In genomic region chrX:103514782-103515181, GRCm38 (mm10) we compare ENCODE assay signal across 13 mouse cellular contexts.
DNase-seq lines count a peak whose midpoint lies in the region; ATAC-seq lines count a peak whose summit lies in the region.
"Had no signal": no experiment of that assay in that cellular context is flagged by ENCODE, and none has a peak within 500 bp of the region (broad histone marks: within the 10 kb centered on the region; RNA-seq: fewer than 3 reads in every experiment).

No protein-coding gene starts in this region.

- no peaks in the 10 kb centered on the region for H3K27me3 ChIP-seq in forebrain, embryonic 12.5 days
- H3K27me3 ChIP-seq in kidney, embryonic 16.5 days (ENCODE audit: insufficient read depth, low read length), result no peaks in the 10 kb centered on the region
- no peaks in the 10 kb centered on the region for H3K27me3 ChIP-seq in forebrain, embryonic 10.5 days (ENCODE audit: poor library complexity, severe bottlenecking)
- H3K27me3 ChIP-seq: neural tube, embryonic 12.5 days had no signal

- no peak overlapping the region for H3K4me2 ChIP-seq in forebrain, embryonic 12.5 days
- no peak overlapping the region for H3K4me2 ChIP-seq in kidney, embryonic 16.5 days (replicated peaks; ENCODE audit: low read depth, low read length)
- H3K4me2 ChIP-seq: neural tube, embryonic 12.5 days had no signal

- H3K36me3 ChIP-seq in forebrain, embryonic 12.5 days (replicated peaks), result no peaks in the 10 kb centered on the region
- H3K36me3 ChIP-seq in kidney, embryonic 16.5 days (ENCODE audit: insufficient read depth, low read length), result no peaks in the 10 kb centered on the region
- H3K36me3 ChIP-seq in forebrain, embryonic 10.5 days (replicated peaks), result peaks cover 3% of the 10 kb centered on the region
- H3K36me3 ChIP-seq: neural tube, embryonic 12.5 days had no signal

- ATAC-seq in forebrain, embryonic 12.5 days (ENCODE audit: low FRiP score), result no peak
- ATAC-seq in kidney, embryonic 16.5 days (ENCODE audit: low FRiP score, low TSS enrichment), result no peak

- WGBS in forebrain, embryonic 12.5 days, result 73% methylated on average over 4 of the region's 4 CpGs
- WGBS in kidney, embryonic 16.5 days, result 57% methylated on average over 4 of the region's 4 CpGs
- 60% methylated on average over 4 of the region's 4 CpGs for WGBS in forebrain, embryonic 10.5 days

- no peak overlapping the region for H3K9ac ChIP-seq in forebrain, embryonic 12.5 days
- H3K9ac ChIP-seq in kidney, embryonic 16.5 days (replicated peaks; ENCODE audit: low read length), result no peak overlapping the region
- H3K9ac ChIP-seq: liver, embryonic 14.5 days; neural tube, embryonic 12.5 days had no signal

- no peak overlapping the region for H3K27ac ChIP-seq in forebrain, embryonic 12.5 days
- H3K27ac ChIP-seq in kidney, embryonic 16.5 days (ENCODE audit: low read length), result no peak overlapping the region
- H3K27ac ChIP-seq in forebrain, embryonic 10.5 days, result no peak overlapping the region
- H3K27ac ChIP-seq: liver, embryonic 14.5 days; neural tube, embryonic 12.5 days had no signal

- H3K4me1 ChIP-seq in forebrain, embryonic 12.5 days, result no peaks in the 10 kb centered on the region
- no peaks in the 10 kb centered on the region for H3K4me1 ChIP-seq in kidney, embryonic 16.5 days (ENCODE audit: insufficient read depth, low read length)
- H3K4me1 ChIP-seq in forebrain, embryonic 10.5 days, result peaks cover 7% of the 10 kb centered on the region
- H3K4me1 ChIP-seq: neural tube, embryonic 12.5 days had no signal

- intact Hi-C loops in heart, postnatal 25 days (cut with DNase I), result no loop called here

- H3K4me3 ChIP-seq in forebrain, embryonic 12.5 days (replicated peaks), result no peak overlapping the region
- no peak overlapping the region for H3K4me3 ChIP-seq in kidney, embryonic 16.5 days (ENCODE audit: low read length)
- H3K4me3 ChIP-seq in forebrain, embryonic 10.5 days, result no peak overlapping the region
- H3K4me3 ChIP-seq: neural tube, embryonic 12.5 days had no signal

- no peaks in the 10 kb centered on the region for H3K9me3 ChIP-seq in forebrain, embryonic 12.5 days
- no peaks in the 10 kb centered on the region for H3K9me3 ChIP-seq in kidney, embryonic 16.5 days (ENCODE audit: low read length)
- H3K9me3 ChIP-seq in forebrain, embryonic 10.5 days, result no peaks in the 10 kb centered on the region
- H3K9me3 ChIP-seq: neural tube, embryonic 12.5 days had no signal

- peak; percentile 15 for DNase-seq in embryo, embryonic 11 days
- DNase-seq in embryo, embryonic 10.5 days (ENCODE audit: low spot score), result no peak
- peak; percentile 51 for DNase-seq in A20 (ENCODE audit: low read depth, low spot score)
- DNase-seq in heart, postnatal 25 days (ENCODE audit: low spot score), result peak; percentile 35
- DNase-seq in lung, postnatal 4 days, result peak; percentile 55 to 69
- no peak for DNase-seq in forebrain, embryonic 10.5 days (ENCODE audit: extremely low spot score, low spot score)
- DNase-seq: kidney, adult 11 months; layer of hippocampus, adult 9-11 months; thymus, postnatal 36 days had no signal

Comparison
In these comparisons a context has a peak if more than half of its experiments do, and no peak if none do; other contexts are left out.
1. DNase-seq: peak in embryo, embryonic 11 days (single experiment), A20 (single experiment), heart, postnatal 25 days (single experiment) and lung, postnatal 4 days (2 of 2); none in embryo, embryonic 10.5 days (single experiment) and forebrain, embryonic 10.5 days (single experiment).